Mouse (Mus musculus) CD4-positive, CD25-positive, alpha-beta regulatory T cell, adult 2 months (primary cell): Measurements from ENCODE around the gene Camk1d.
"Not testable (repeated sequence)": the region's sequence is repeated elsewhere in the genome, so short reads cannot be mapped to it uniquely, and the experiment has no call there.

Experiments used
- DNase-seq: peaks from one replicate; pipeline ENCODE4 v3.0.0-alpha.2; 2012; ENCODE audit warnings: low read depth, low spot score

Gene Camk1d

DNA sequence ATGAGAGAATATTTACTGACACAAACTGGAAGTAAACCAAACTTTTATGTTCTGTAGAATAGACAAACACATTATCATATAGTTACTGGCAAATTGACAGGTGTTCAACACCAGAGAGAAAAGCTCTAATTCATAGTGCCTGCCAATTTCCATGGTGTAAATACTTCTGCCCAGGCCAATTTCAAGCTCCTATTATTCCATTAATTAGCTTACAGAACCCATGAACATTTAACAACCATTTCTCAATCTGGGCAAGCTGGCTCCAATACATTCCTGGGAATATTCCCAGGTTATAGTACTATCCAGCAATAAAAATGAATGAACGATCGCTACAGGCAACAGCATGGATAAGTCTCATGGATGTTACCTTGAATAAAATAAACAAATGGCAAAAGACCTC lies 452.0 kb downstream of the Camk1d start:
- DNase-seq: no peak

DNA sequence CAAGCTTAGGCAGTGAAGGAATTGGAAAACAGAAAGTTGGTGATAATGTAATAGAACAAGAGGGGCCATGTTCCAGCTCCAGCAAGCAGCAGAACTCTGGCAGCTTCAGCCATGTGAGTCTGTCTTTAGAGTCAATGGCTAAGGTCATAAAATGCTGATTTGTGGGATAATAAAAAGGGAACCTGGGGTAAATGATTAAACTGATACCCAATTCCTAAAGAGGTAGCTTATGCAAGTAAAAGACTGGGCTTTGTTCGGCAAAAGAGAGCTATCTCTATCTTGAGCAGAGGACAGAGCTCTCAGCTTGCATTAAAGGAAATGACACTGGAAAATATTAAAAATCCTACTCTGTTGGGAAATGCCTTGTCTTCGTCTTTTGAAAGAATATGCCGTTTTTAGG lies 456.1 kb downstream of the Camk1d start:
- DNase-seq: no peak

DNA sequence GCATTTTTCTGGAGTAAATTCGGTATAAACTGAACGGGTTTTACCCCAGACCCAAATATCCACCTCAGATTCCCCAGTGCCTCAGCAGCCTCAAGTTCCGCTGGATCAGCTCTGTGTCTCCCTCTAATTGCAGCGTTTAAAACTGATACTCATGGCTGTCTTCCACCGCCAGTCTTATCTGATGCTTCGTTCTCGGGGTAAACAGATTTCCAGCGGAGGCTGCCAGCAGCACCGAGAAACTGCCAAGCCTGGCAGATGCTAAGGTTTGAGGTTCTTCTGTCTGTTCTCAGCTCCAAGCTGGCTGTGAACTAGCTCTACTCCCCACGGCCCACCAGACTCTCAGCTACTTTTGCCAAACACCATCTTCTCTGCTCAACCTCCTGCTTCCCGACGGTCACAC lies 464.3 kb downstream of the Camk1d start:
- DNase-seq: no peak

DNA sequence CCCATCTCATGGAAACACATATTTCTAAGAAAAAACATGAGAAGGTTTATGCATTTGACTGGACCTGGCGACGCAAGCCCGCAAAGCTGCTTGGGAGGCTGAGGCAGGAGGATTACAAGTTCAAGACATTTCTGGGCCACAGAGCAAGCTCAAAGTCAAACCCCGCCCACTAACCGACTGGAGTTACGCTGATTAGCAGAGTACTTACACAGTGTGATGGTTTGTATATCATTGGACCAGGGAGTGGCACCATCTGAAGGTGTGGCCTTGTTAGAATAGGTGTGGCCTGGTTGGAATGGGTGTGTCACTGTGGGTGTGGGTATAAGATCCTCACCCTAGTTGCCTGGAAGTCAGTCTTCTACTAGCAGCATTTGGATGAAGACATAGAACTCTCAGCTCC lies 465.1 kb downstream of the Camk1d start:
- DNase-seq: not testable (repeated sequence)
